Mouse (Mus musculus): ENCODE data around the gene Cyp2d22. TPM values are rescaled to one million over a fixed set of nuclear protein-coding genes. Genes with fewer than 3 reads are reported as not detected.

Cyp2d22 gene
- polyA plus RNA-seq, 1 experiment from 2014 or later, result 5.9 TPM

DNA sequence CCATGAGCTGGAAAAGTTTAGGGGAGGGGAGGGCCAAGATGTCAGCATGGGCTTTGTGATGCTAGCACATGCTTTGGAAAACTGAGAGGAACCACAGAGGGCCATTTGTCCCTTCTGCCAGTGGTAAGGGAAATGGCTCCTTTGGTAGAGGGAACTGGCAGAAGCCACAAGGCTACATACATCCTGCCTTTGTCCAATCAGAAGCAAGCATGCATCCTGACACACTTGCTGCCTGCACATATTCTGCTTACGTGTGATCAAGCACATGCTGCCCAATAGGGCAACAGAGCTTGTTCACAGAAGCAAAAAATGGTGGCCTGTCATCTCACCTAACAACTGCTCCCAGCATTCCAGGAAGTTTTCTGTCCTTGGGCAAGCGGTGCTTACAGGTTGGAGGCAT lies 54.7 kb downstream of the Cyp2d22 start:
- Histone ChIP-seq H3K27ac (ENCODE audit: low read length) (no peak overlapping the region), H3K9ac (replicated peaks; ENCODE audit: low read depth, low read length) (no peak overlapping the region), H3K4me2 (replicated peaks; ENCODE audit: low read depth, low read length) (no peak overlapping the region), H3K4me1 (ENCODE audit: control insufficient read depth, insufficient read depth, low read length) (no peaks in the 10 kb centered on the region), H3K36me3 (ENCODE audit: control insufficient read depth, insufficient read depth, low read length) (peaks cover 16% of the 10 kb centered on the region), H3K9me3 (ENCODE audit: control insufficient read depth, low read depth, low read length) (no peaks in the 10 kb centered on the region), H3K4me3 (ENCODE audit: low read depth, low read length) (no peak overlapping the region), H3K27me3 (ENCODE audit: control insufficient read depth, insufficient read depth, low read length) (no peaks in the 10 kb centered on the region)
- ATAC-seq (ENCODE audit: insufficient number of reproducible peaks, insufficient read depth, low FRiP score, low read depth), result no peak
- WGBS, result 65% methylated on average over 2 of the region's 2 CpGs

DNA sequence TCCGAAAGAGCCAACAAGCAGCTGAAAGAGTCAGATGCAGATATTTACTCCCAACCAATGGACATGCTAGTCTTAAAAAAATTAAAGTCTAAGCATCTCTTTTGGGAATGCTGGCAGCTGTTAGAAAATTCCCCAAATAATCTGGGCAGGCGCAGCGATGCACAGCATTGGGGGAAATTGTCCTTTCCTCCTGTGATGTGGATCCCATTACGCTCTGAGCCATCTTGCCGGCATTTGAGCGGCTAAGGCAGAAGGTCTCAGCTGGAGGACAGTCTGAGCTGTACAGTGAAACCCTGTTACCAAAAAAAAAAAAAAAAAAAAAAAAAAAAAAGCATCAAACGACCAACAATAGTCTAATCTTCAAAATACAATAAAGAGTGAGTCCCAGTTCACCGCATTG lies 57.9 kb downstream of the Cyp2d22 start:
- no peak overlapping the region for H3K4me2 ChIP-seq (replicated peaks; ENCODE audit: low read depth, low read length)
- ATAC-seq (ENCODE audit: insufficient number of reproducible peaks, insufficient read depth, low FRiP score, low read depth), result no peak
- no peak overlapping the region for H3K27ac ChIP-seq (ENCODE audit: low read length)
- H3K4me1 ChIP-seq (ENCODE audit: control insufficient read depth, insufficient read depth, low read length), result no peaks in the 10 kb centered on the region
- H3K27me3 ChIP-seq (ENCODE audit: control insufficient read depth, insufficient read depth, low read length), result no peaks in the 10 kb centered on the region
- H3K9me3 ChIP-seq (ENCODE audit: control insufficient read depth, low read depth, low read length), result no peaks in the 10 kb centered on the region
- H3K4me3 ChIP-seq (ENCODE audit: low read depth, low read length), result no peak overlapping the region
- WGBS, result 70% methylated on average over 8 of the region's 8 CpGs
- no peak overlapping the region for H3K9ac ChIP-seq (replicated peaks; ENCODE audit: low read depth, low read length)
- no peaks in the 10 kb centered on the region for H3K36me3 ChIP-seq (ENCODE audit: control insufficient read depth, insufficient read depth, low read length)

Small RNAs within 50 kb of the gene (microRNA-seq; reads per million reads assigned to microRNA genes)
- gene Gm25990 (not detected), gene Gm27331 (not detected), gene Mir7684 (not detected)

Other genes with a start within 250 kb of the Cyp2d22 start
- 128 and 133 TPM in 2 replicates for gene Srebf2, start 233.1 kb downstream of the Cyp2d22 start, polyA plus RNA-seq (2014; fragmentation: Nextera tagmentation; extraction: Ambion mirVana)
- gene Shisa8, start 167.4 kb downstream of the Cyp2d22 start, polyA plus RNA-seq (2014; fragmentation: Nextera tagmentation; extraction: Ambion mirVana), result 0.30 and 0.39 TPM in 2 replicates
- gene Tnfrsf13c, start 155.9 kb downstream of the Cyp2d22 start, polyA plus RNA-seq (2014; fragmentation: Nextera tagmentation; extraction: Ambion mirVana), result 0.18 TPM in 1 of 2 replicates, not detected in the other
- gene Cenpm, start 135.5 kb downstream of the Cyp2d22 start, polyA plus RNA-seq (2014; fragmentation: Nextera tagmentation; extraction: Ambion mirVana), result 72.1 and 86.7 TPM in 2 replicates
- gene 1500009C09Rik, start 127.9 kb downstream of the Cyp2d22 start, polyA plus RNA-seq (2014; fragmentation: Nextera tagmentation; extraction: Ambion mirVana), result not detected in 2 replicates
- 16.1 and 16.6 TPM in 2 replicates for gene Sept3, start 105.4 kb downstream of the Cyp2d22 start, polyA plus RNA-seq (2014; fragmentation: Nextera tagmentation; extraction: Ambion mirVana)
- gene Wbp2nl, start 81.3 kb downstream of the Cyp2d22 start, polyA plus RNA-seq (2014; fragmentation: Nextera tagmentation; extraction: Ambion mirVana), result 0.18 and 0.29 TPM in 2 replicates
- 68.6 and 72.4 TPM in 2 replicates for gene Naga, start 41.3 kb downstream of the Cyp2d22 start, polyA plus RNA-seq (2014; fragmentation: Nextera tagmentation; extraction: Ambion mirVana)
- 15.2 and 16.1 TPM in 2 replicates for gene Pheta2, start 41.3 kb downstream of the Cyp2d22 start, polyA plus RNA-seq (2014; fragmentation: Nextera tagmentation; extraction: Ambion mirVana)
- gene Smdt1, start 41.3 kb downstream of the Cyp2d22 start, polyA plus RNA-seq (2014; fragmentation: Nextera tagmentation; extraction: Ambion mirVana), result 251 and 266 TPM in 2 replicates
- 393 and 403 TPM in 2 replicates for gene Ndufa6, start 25.9 kb downstream of the Cyp2d22 start, polyA plus RNA-seq (2014; fragmentation: Nextera tagmentation; extraction: Ambion mirVana)
- gene Cyp2d11, start 13.8 kb upstream of the Cyp2d22 start, polyA plus RNA-seq (2014; fragmentation: Nextera tagmentation; extraction: Ambion mirVana), result not detected in 2 replicates
- not detected in 2 replicates for gene Cyp2d10, start 26.9 kb upstream of the Cyp2d22 start, polyA plus RNA-seq (2014; fragmentation: Nextera tagmentation; extraction: Ambion mirVana)
- gene Cyp2d9, start 53.2 kb upstream of the Cyp2d22 start, polyA plus RNA-seq (2014; fragmentation: Nextera tagmentation; extraction: Ambion mirVana), result not detected in 2 replicates
- gene Cyp2d12, start 174.8 kb upstream of the Cyp2d22 start, polyA plus RNA-seq (2014; fragmentation: Nextera tagmentation; extraction: Ambion mirVana), result not detected in 2 replicates
- gene Cyp2d34, start 240.7 kb upstream of the Cyp2d22 start, polyA plus RNA-seq (2014; fragmentation: Nextera tagmentation; extraction: Ambion mirVana), result not detected in 2 replicates

All from stomach, embryonic 14.5 days (tissue).